Mouse (Mus musculus) myocyte (in vitro differentiated cells): Measurements from ENCODE around the gene Nt5c2.

Experiments used
- E2F4 ChIP-seq: IDR thresholded peaks from one replicate; pipeline ENCODE4 v1.6.1; 2011; ENCODE audit warnings: mild to moderate bottlenecking, control low read depth, moderate library complexity; ENCODE audit not compliant: insufficient read depth
- MYOD1 ChIP-seq, 3 experiments: IDR thresholded peaks; one replicate each; pipeline ENCODE4 v1.6.1; 2011; ENCODE audit warnings: control low read depth in 2 of 3, low read depth in 2 of 3, mild to moderate bottlenecking in 2 of 3, moderate library complexity in 1 of 3; ENCODE audit not compliant: insufficient read length in 2 of 3, control insufficient read depth in 1 of 3
- POLR2A ChIP-seq: IDR thresholded peaks from one replicate; pipeline ENCODE4 v1.6.1; 2011; ENCODE audit warnings: low read depth, mild to moderate bottlenecking, control low read depth, moderate library complexity; ENCODE audit not compliant: insufficient read length
- POLR2AphosphoS2 ChIP-seq: IDR thresholded peaks from one replicate; pipeline ENCODE4 v1.6.1; 2011; ENCODE audit warnings: low read depth, control low read depth; ENCODE audit not compliant: insufficient read length
- TCF12 ChIP-seq: IDR thresholded peaks from one replicate; pipeline ENCODE4 v1.6.1; 2011; ENCODE audit warnings: mild to moderate bottlenecking, control low read depth; ENCODE audit not compliant: poor library complexity, insufficient read depth, severe bottlenecking

GRCm38 (mm10) chr19:46841016-46841415 lies 173.9 kb downstream of the Nt5c2 start:
- TF ChIP-seq POLR2A (no peak), E2F4 (no peak), MYOD1 (IDR thresholded peaks at IDR 0.05; ENCODE audit: control insufficient read depth in 1 of 3, insufficient read length in 2 of 3, low read depth in 2 of 3) (no peak), POLR2AphosphoS2 (no peak), TCF12 (no peak)
